Mouse (Mus musculus) intestine, embryonic 14.5 days (tissue): ENCODE measurements at regions not wholly inside any gene's neighbourhood (a gene's known extent, or its start where the extent isn't known, plus 50 kb on each side); places are given as distances from the start of the nearest gene placed in this dataset.
A peak's percentile ranks its signal among the peaks of the same experiment; 100 is the strongest.
"Not testable (repeated sequence)": the region's sequence is repeated elsewhere in the genome, so short reads cannot be mapped to it uniquely, and the experiment has no call there.

Experiments
- ATAC-seq: fragments of 200-750 bp; cut with Nextera tagmentation; replicated peaks from 2 replicates; pipeline ENCODE4 v1.8.0; 2017; ENCODE audit warnings: low read depth, moderate number of reproducible peaks, moderate TSS enrichment, moderate library complexity; ENCODE audit not compliant: low FRiP score, low TSS enrichment
- DNase-seq: peaks from one replicate; pipeline ENCODE4 v3.0.0-alpha.2; 2018; ENCODE audit warnings: low spot score
- H3K27ac ChIP-seq: fragments of 300-500 bp; sonication (generic); 2 replicates; pipeline ENCODE4 v1.5.1; 2014; ENCODE audit warnings: low read depth, mild to moderate bottlenecking, control low read depth
- H3K27me3 ChIP-seq: fragments of 300-500 bp; sonication (generic); replicated peaks from 2 replicates; pipeline ENCODE4 v1.6.1; 2014; ENCODE audit warnings: low read length, control low read depth; ENCODE audit not compliant: control insufficient read depth, insufficient read depth
- H3K36me3 ChIP-seq: fragments of 300-500 bp; sonication (generic); 2 replicates; pipeline ENCODE4 v1.6.1; 2014; ENCODE audit warnings: low read length, control low read depth; ENCODE audit not compliant: control insufficient read depth, insufficient read depth
- H3K4me1 ChIP-seq: fragments of 300-500 bp; sonication (generic); replicated peaks from 2 replicates; pipeline ENCODE4 v1.6.1; 2014; ENCODE audit warnings: low read length, control low read depth, mixed read lengths; ENCODE audit not compliant: control insufficient read depth, insufficient read depth
- H3K4me2 ChIP-seq: fragments of 300-500 bp; sonication (generic); 2 replicates; pipeline ENCODE4 v1.6.1; 2014; ENCODE audit warnings: low read length
- H3K4me3 ChIP-seq: fragments of 300-500 bp; sonication (generic); 2 replicates; pipeline ENCODE4 v1.5.1; 2014; ENCODE audit warnings: low read depth, low read length, control low read depth, mixed read lengths
- H3K9ac ChIP-seq: fragments of 300-500 bp; sonication (generic); 2 replicates; pipeline ENCODE4 v1.6.1; 2014; ENCODE audit warnings: mild to moderate bottlenecking, low read length
- H3K9me3 ChIP-seq: fragments of 300-500 bp; sonication (generic); 2 replicates; pipeline ENCODE4 v1.6.1; 2016; ENCODE audit warnings: low read length, control low read depth; ENCODE audit not compliant: control insufficient read depth
- WGBS: fragments of 180-500 bp; shearing (Covaris S2); extraction: QIAGEN DNeasy Blood & Tissue Kit; methylation state at CpG from one replicate; pipeline ENCODE4 v1.1.7; 2014; 5-methylcytosine and 5-hydroxymethylcytosine counted together

DNA sequence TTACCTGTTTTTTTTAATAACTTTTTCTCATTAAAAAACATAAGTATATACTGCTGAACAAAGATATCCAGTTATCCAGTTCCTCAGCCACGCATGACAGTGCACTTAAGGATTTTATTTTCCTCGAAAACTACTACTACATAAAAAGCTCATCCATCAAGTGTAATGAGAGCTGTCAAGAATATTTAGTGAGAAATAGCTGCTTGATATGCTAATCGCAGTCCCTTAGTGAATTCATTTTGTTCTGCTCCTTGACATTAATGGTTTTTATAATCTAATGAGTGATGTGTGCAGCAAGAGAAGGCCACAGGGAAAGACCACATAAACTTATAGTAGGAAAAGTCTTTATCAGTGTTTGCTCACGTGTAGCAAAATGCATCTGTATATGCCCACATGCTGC lies 754.0 kb upstream of the Slc39a10 start:
- ATAC-seq: no peak
- 83% methylated on average over 4 of the region's 4 CpGs for WGBS
- no peaks in the 10 kb centered on the region for H3K9me3 ChIP-seq
- DNase-seq: no peak
- H3K4me1 ChIP-seq: no peaks in the 10 kb centered on the region
- H3K27ac ChIP-seq: no peak overlapping the region
- no peaks in the 10 kb centered on the region for H3K36me3 ChIP-seq
- no peak overlapping the region for H3K4me3 ChIP-seq
- no peak overlapping the region for H3K9ac ChIP-seq
- H3K27me3 ChIP-seq: no peaks in the 10 kb centered on the region
- no peak overlapping the region for H3K4me2 ChIP-seq

DNA sequence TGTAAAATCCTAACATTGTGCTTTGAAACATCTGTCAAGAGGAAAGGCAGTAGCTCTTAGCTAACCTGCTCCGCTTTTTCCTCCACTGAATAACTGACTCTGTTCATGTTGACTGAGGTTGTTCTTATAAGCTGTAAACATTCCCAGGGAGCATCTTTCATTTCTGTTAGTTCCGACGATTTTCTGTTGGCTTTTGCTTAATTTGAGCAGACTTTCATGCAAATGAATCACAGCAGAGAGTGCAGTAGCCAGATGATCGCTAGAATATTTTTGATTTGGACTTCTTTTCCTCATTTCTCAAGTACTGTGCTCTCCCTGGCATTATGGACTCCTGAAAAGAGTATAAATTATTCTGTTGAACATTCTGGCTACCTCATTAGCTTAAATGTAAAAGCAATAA lies 713.9 kb upstream of the Slc39a10 start:
- 70% methylated on average over 4 of the region's 4 CpGs for WGBS
- Histone ChIP-seq H3K4me1 (0 out of 2 replicates have a peak, but pooled peaks cover 3% of the 10 kb centered on the region), H3K9ac (no peak overlapping the region), H3K36me3 (no peaks in the 10 kb centered on the region), H3K27ac (no peak overlapping the region), H3K4me3 (no peak overlapping the region), H3K27me3 (no peaks in the 10 kb centered on the region), H3K4me2 (no peak overlapping the region), H3K9me3 (no peaks in the 10 kb centered on the region)
- DNase-seq: no peak
- no peak for ATAC-seq

DNA sequence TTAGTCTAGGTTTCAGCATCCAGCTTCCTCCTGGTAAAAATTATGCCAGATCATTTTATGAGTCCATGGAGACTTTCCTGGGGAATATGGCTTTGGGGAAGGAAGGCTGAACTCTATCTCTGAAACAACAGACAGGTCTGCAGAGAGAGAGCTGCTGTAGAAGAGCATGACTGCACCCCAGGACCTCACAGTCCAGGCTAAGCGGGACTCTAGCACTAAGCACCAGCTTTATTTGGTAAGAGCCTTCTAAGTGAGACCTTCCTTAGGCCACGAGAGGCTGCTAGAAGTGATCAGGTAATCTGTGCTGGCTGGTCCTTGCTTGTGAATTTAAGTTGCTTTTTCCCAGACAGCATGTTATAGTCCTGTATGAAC lies 711.3 kb upstream of the Slc39a10 start:
- H3K27me3 ChIP-seq: no peaks in the 10 kb centered on the region
- 48% methylated on average over 2 of the region's 2 CpGs for WGBS
- 0 out of 2 replicates have a peak, but pooled peaks cover 3% of the 10 kb centered on the region for H3K4me1 ChIP-seq
- no peaks in the 10 kb centered on the region for H3K9me3 ChIP-seq
- DNase-seq: no peak
- peak; percentile 62 for ATAC-seq
- H3K4me3 ChIP-seq: no peak overlapping the region
- no peak overlapping the region for H3K9ac ChIP-seq
- peak overlapping the region; percentile 51; the same call in 1 of the 2 replicates for H3K27ac ChIP-seq
- H3K4me2 ChIP-seq: no peak overlapping the region
- H3K36me3 ChIP-seq: no peaks in the 10 kb centered on the region

DNA sequence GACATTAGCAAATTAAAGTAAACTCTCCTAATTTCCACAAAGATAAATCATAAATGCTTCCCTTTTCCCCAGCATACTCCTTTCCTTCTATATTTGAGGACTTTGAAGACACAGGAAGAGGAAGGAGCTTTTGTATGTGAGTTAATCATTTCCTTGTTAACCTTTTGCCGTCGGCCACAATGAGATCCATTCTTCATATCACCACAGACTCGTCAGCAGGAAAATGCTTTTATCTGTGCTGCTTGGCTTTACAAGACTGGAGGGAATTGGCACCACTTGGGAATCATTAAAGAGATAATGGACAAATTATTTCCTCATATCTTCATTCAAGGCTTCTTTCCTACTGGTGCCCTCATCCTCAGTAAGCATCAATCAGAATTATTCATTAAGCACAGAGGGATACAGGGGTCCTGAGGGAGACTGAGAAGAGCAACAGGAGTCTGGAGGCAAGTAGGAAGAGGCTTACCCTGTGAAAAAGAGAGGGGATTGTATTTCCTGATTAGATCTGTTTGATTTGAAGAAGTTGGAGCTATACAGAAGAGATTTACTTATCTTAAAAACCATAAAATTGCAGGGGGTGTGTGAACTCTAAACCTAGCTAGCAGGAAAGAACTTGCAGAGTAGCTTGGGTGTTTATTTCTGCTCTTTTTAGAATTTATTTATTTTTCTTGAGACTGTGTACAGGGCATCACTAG lies 710.8 kb upstream of the Slc39a10 start:
- 0 out of 2 replicates have a peak overlapping the region, but pooled peaks have one; percentile 51 for H3K27ac ChIP-seq
- no peak for DNase-seq
- H3K9me3 ChIP-seq: no peaks in the 10 kb centered on the region
- peak; percentile 74 for ATAC-seq
- H3K9ac ChIP-seq: no peak overlapping the region
- 20% methylated on average over 3 of the region's 3 CpGs for WGBS
- H3K36me3 ChIP-seq: no peaks in the 10 kb centered on the region
- no peaks in the 10 kb centered on the region for H3K27me3 ChIP-seq
- H3K4me1 ChIP-seq: 0 out of 2 replicates have a peak, but pooled peaks cover 3% of the 10 kb centered on the region
- H3K4me2 ChIP-seq: no peak overlapping the region
- no peak overlapping the region for H3K4me3 ChIP-seq

DNA sequence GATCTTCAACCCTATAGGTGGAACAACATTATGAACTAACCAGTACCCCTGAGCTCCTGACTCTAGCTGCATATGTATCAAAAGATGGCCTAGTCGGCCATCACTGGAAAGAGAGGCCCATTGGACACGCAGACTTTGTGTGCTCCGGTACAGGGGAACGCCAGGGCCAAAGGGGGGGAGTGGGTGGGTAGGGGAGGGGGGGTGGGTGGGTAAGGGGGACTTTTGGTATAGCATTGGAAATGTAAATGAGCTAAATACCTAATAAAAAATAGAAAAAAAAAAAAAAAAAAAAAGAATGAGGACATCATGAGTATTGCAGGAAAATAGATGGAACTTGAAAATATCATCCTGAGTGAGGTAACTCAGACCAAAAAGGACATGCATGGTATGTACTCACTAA lies 701.0 kb upstream of the Slc39a10 start:
- H3K9me3 ChIP-seq, H3K4me3 ChIP-seq, H3K9ac ChIP-seq, DNase-seq, H3K27ac ChIP-seq, H3K4me2 ChIP-seq, H3K4me1 ChIP-seq, H3K27me3 ChIP-seq, ATAC-seq, H3K36me3 ChIP-seq: not testable (repeated sequence)
- WGBS: 100% methylated on average over 1 of the region's 4 CpGs

DNA sequence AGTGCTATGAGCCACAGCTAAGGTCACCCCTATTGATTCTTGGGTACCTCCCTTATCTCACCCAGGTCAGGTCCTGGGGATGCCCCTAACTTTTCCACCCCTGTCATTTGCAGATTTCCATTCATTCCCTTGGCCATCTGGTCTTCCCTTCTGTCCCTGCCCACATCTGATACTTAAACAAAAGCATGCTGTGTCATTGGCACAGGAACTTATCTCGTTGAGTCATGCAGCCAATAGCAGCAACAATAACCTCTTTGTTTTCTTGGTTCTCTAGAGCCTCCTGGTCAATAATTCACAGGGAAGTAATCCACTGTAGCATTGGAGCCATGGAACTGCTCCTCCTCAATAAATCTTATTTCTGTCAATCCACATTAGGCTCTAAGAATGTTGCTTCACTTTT lies 653.0 kb upstream of the Slc39a10 start:
- no peaks in the 10 kb centered on the region for H3K9me3 ChIP-seq
- ATAC-seq (peak; percentile 88), DNase-seq (no peak)
- no peak overlapping the region; the same call in 1 of the 2 replicates for H3K27ac ChIP-seq
- H3K4me1 ChIP-seq: no peaks in the 10 kb centered on the region
- no peaks in the 10 kb centered on the region for H3K27me3 ChIP-seq
- no peak overlapping the region for H3K4me3 ChIP-seq
- no peaks in the 10 kb centered on the region for H3K36me3 ChIP-seq
- no peak overlapping the region for H3K9ac ChIP-seq
- WGBS: 39% methylated on average over 1 of the region's 1 CpGs
- H3K4me2 ChIP-seq: no peak overlapping the region

DNA sequence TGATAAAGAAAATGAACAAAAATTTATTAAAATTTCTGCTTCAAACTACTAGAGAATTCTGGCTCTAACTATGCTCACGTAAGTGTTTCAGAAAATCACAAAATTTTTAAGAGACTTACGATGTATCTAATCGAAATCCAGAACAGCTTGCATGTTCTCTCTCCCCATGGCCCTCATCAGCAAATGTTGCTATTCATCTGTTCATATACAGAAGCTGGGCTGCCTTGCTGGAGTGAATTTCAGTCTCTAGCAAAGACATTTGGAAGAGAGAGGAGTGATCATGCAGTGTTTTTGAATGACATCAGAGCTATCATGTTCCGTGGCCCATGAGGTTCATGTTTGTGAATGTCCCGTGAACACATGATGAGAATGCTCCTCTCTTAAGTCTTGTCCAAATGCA lies 618.8 kb upstream of the Slc39a10 start:
- WGBS: 91% methylated on average over 5 of the region's 5 CpGs
- DNase-seq (no peak), ATAC-seq (no peak)
- H3K27ac ChIP-seq: no peak overlapping the region
- H3K4me1 ChIP-seq: no peaks in the 10 kb centered on the region
- H3K9me3 ChIP-seq: no peaks in the 10 kb centered on the region
- no peak overlapping the region for H3K4me3 ChIP-seq
- no peak overlapping the region for H3K4me2 ChIP-seq
- H3K27me3 ChIP-seq: no peaks in the 10 kb centered on the region
- H3K9ac ChIP-seq: no peak overlapping the region
- H3K36me3 ChIP-seq: no peaks in the 10 kb centered on the region

DNA sequence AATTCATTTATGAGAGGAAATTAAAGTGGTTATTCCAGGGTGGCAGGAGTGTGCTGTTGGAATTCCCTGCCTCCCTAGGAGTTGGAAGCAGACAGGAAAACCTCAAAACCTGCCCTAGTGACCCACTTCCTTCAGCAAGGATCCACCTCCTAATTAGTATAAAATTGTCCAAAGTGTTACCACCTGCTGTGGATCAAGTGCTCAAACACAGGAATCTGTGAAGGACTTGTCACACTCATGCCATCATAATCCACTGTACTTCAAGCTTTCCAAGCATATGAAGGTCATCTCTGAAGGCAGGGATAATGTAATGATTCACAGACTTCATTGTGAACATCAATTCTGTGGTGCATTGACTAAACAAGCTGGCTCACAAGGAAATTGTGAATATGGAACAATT lies 615.1 kb upstream of the Slc39a10 start:
- Histone ChIP-seq H3K27ac (no peak overlapping the region), H3K4me1 (no peaks in the 10 kb centered on the region), H3K36me3 (no peaks in the 10 kb centered on the region), H3K27me3 (no peaks in the 10 kb centered on the region), H3K4me2 (no peak overlapping the region), H3K9ac (no peak overlapping the region), H3K4me3 (no peak overlapping the region), H3K9me3 (no peaks in the 10 kb centered on the region)
- DNase-seq (no peak), ATAC-seq (no peak)

DNA sequence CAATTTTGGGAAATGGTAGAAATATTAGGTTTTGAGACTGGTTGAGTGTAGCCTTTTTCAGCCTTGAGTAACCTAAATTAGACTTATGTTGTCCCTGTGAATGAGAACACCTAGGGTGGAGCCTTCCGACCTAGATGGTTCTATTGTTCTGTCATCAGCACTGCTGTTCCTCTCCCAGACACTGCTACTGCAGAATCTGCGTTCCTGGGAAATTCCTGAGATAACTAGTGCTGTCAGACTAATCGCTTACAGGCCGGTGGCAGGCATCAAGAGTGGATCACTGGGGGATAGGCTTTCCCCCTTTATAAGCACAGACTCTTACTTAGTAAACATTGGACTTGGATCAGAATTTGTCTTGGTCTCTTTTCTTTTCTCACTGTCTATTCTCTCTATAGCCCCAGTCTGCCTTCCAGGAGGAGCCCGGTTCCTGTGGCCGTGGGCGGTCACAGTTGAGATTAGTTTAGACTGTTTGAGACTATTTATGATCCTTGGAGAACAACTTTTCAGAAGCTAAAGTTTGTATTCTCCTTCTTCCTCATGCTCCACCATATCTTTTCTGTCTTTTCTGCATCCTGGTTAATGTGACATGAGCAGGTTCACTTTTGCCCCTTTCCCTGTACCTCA lies 596.0 kb upstream of the Slc39a10 start:
- no peaks in the 10 kb centered on the region for H3K4me1 ChIP-seq
- no peaks in the 10 kb centered on the region for H3K27me3 ChIP-seq
- ATAC-seq: no peak
- H3K9me3 ChIP-seq: no peaks in the 10 kb centered on the region
- 41% methylated on average over 7 of the region's 7 CpGs for WGBS
- no peak overlapping the region for H3K27ac ChIP-seq
- H3K4me2 ChIP-seq: no peak overlapping the region
- H3K9ac ChIP-seq: no peak overlapping the region
- H3K36me3 ChIP-seq: no peaks in the 10 kb centered on the region
- no peak for DNase-seq
- H3K4me3 ChIP-seq: no peak overlapping the region
